ENCODE assay signal across 16 mouse cellular contexts in genomic region chr10:98648710-98649245, GRCm38 (mm10).
DNase-seq lines count a peak whose midpoint lies in the region; ATAC-seq and TF ChIP-seq lines count a peak whose summit lies in the region.
"Had no signal": no experiment of that assay in that cellular context is flagged by ENCODE, and none has a peak within 500 bp of the region (broad histone marks: within the 10 kb centered on the region; RNA-seq: fewer than 3 reads in every experiment).

No protein-coding gene starts in this region.

- no peak overlapping the region for H3K9ac ChIP-seq in hindbrain, embryonic 11.5 days (ENCODE audit: low read depth, low read length)
- H3K9ac ChIP-seq in hindbrain, embryonic 16.5 days (ENCODE audit: low read depth, low read length): no peak overlapping the region
- H3K9ac ChIP-seq in midbrain, postnatal 0 days (replicated peaks; ENCODE audit: low read length, poor library complexity, severe bottlenecking): no peak overlapping the region
- H3K9ac ChIP-seq in midbrain, embryonic 13.5 days (replicated peaks): no peak overlapping the region
- H3K9ac ChIP-seq: limb, embryonic 12.5 days; stomach, embryonic 15.5 days had no signal

- no peaks in the 10 kb centered on the region for H3K27me3 ChIP-seq in hindbrain, embryonic 11.5 days (ENCODE audit: control insufficient read depth, insufficient read depth, low read length)
- no peaks in the 10 kb centered on the region for H3K27me3 ChIP-seq in hindbrain, embryonic 16.5 days (replicated peaks; ENCODE audit: control insufficient read depth, insufficient read depth, low read length)
- H3K27me3 ChIP-seq in midbrain, postnatal 0 days (ENCODE audit: insufficient read depth, low read length): no peaks in the 10 kb centered on the region
- no peaks in the 10 kb centered on the region for H3K27me3 ChIP-seq in midbrain, embryonic 13.5 days
- no peaks in the 10 kb centered on the region for H3K27me3 ChIP-seq in cerebellum, adult 2 months (ENCODE audit: control insufficient read depth, insufficient read depth, low read length)
- H3K27me3 ChIP-seq in heart, embryonic 10.5 days (ENCODE audit: insufficient read depth, poor library complexity, severe bottlenecking): no peaks in the 10 kb centered on the region
- H3K27me3 ChIP-seq: limb, embryonic 12.5 days; Patski; stomach, embryonic 15.5 days had no signal

- no peaks in the 10 kb centered on the region for H3K36me3 ChIP-seq in hindbrain, embryonic 11.5 days (ENCODE audit: control insufficient read depth, insufficient read depth, low read length)
- no peaks in the 10 kb centered on the region for H3K36me3 ChIP-seq in hindbrain, embryonic 16.5 days (ENCODE audit: control insufficient read depth, insufficient read depth, low read length)
- no peaks in the 10 kb centered on the region for H3K36me3 ChIP-seq in midbrain, postnatal 0 days (ENCODE audit: insufficient read depth, low read length)
- no peaks in the 10 kb centered on the region for H3K36me3 ChIP-seq in midbrain, embryonic 13.5 days
- no peaks in the 10 kb centered on the region for H3K36me3 ChIP-seq in heart, embryonic 10.5 days
- H3K36me3 ChIP-seq: limb, embryonic 12.5 days; stomach, embryonic 15.5 days had no signal

- no peaks in the 10 kb centered on the region for H3K4me1 ChIP-seq in hindbrain, embryonic 11.5 days (replicated peaks; ENCODE audit: control insufficient read depth, insufficient read depth, low read length)
- peaks cover 5% of the 10 kb centered on the region; the same call in 1 of the 2 replicates for H3K4me1 ChIP-seq in hindbrain, embryonic 16.5 days (ENCODE audit: control insufficient read depth, insufficient read depth, low read depth, low read length)
- H3K4me1 ChIP-seq in midbrain, postnatal 0 days (ENCODE audit: insufficient read depth, low read length): peaks cover 3% of the 10 kb centered on the region; the same call in 1 of the 2 replicates
- H3K4me1 ChIP-seq in midbrain, embryonic 13.5 days (replicated peaks): 0 out of 2 replicates have a peak, but pooled peaks cover 6% of the 10 kb centered on the region
- H3K4me1 ChIP-seq in cerebellum, adult 2 months (ENCODE audit: control insufficient read depth, insufficient read depth, low read length): peaks cover 4% of the 10 kb centered on the region
- no peaks in the 10 kb centered on the region for H3K4me1 ChIP-seq in heart, embryonic 10.5 days
- H3K4me1 ChIP-seq: limb, embryonic 12.5 days; stomach, embryonic 15.5 days had no signal

- no peak overlapping the region for H3K4me3 ChIP-seq in hindbrain, embryonic 11.5 days (ENCODE audit: low read depth, low read length)
- H3K4me3 ChIP-seq in hindbrain, embryonic 16.5 days (ENCODE audit: low read length): no peak overlapping the region
- H3K4me3 ChIP-seq in midbrain, postnatal 0 days (ENCODE audit: low read depth, low read length): no peak overlapping the region
- H3K4me3 ChIP-seq in midbrain, embryonic 13.5 days (replicated peaks): no peak overlapping the region
- no peak overlapping the region for H3K4me3 ChIP-seq in cerebellum, adult 2 months (replicated peaks; ENCODE audit: insufficient read depth, low read depth, low read length)
- no peak overlapping the region for H3K4me3 ChIP-seq in heart, embryonic 10.5 days
- H3K4me3 ChIP-seq: left cerebral cortex, adult 2 months; limb, embryonic 12.5 days; stomach, embryonic 15.5 days had no signal

- no peaks in the 10 kb centered on the region for H3K9me3 ChIP-seq in hindbrain, embryonic 11.5 days (ENCODE audit: control insufficient read depth, low read length)
- H3K9me3 ChIP-seq in hindbrain, embryonic 16.5 days (ENCODE audit: control insufficient read depth, low read length): no peaks in the 10 kb centered on the region
- H3K9me3 ChIP-seq in midbrain, postnatal 0 days (ENCODE audit: low read length): no peaks in the 10 kb centered on the region
- H3K9me3 ChIP-seq in midbrain, embryonic 13.5 days: no peaks in the 10 kb centered on the region
- H3K9me3 ChIP-seq in heart, embryonic 10.5 days: no peaks in the 10 kb centered on the region
- H3K9me3 ChIP-seq: limb, embryonic 12.5 days; stomach, embryonic 15.5 days had no signal

- TF ChIP-seq POLR2A in cerebellum, adult 2 months (IDR thresholded peaks at IDR 0.05; ENCODE audit: borderline replicate concordance, insufficient read depth, low read length): no peak

- DNase-seq in hindbrain, embryonic 11.5 days (ENCODE audit: low spot score): no peak
- peak; percentile 21 for DNase-seq in midbrain, postnatal 0 days (ENCODE audit: low spot score)
- peak; percentile 55 for DNase-seq in adipocyte (ENCODE audit: low spot score)
- DNase-seq in telencephalon, adult 2 months (ENCODE audit: low read depth, low spot score): peak; percentile 75
- DNase-seq in cerebellum, adult 2 months: no peak
- no peak for DNase-seq in heart, embryonic 10.5 days (ENCODE audit: low spot score)
- DNase-seq: adrenal gland, adult 8-10 months; gastrocnemius, postnatal 25 days had no signal

- H3K27ac ChIP-seq in hindbrain, embryonic 11.5 days (ENCODE audit: low read depth, low read length): no peak overlapping the region
- no peak overlapping the region for H3K27ac ChIP-seq in hindbrain, embryonic 16.5 days (ENCODE audit: low read depth, low read length)
- H3K27ac ChIP-seq in midbrain, postnatal 0 days (ENCODE audit: low read depth, low read length): no peak overlapping the region
- no peak overlapping the region for H3K27ac ChIP-seq in midbrain, embryonic 13.5 days
- H3K27ac ChIP-seq in cerebellum, adult 2 months (ENCODE audit: insufficient read depth, low read length): no peak overlapping the region
- no peak overlapping the region for H3K27ac ChIP-seq in heart, embryonic 10.5 days
- H3K27ac ChIP-seq: left cerebral cortex, adult 2 months; limb, embryonic 12.5 days; stomach, embryonic 15.5 days had no signal

- no peak for TF ChIP-seq CTCF in midbrain, postnatal 0 days (IDR thresholded peaks at IDR 0.05)
- no peak for TF ChIP-seq CTCF in cerebellum, adult 2 months (IDR thresholded peaks at IDR 0.05; ENCODE audit: borderline replicate concordance, insufficient read depth, low read depth, low read length)

- peak; percentile 43 for ATAC-seq in hindbrain, embryonic 11.5 days (ENCODE audit: low FRiP score)
- no peak for ATAC-seq in hindbrain, embryonic 16.5 days
- no peak for ATAC-seq in midbrain, postnatal 0 days (ENCODE audit: low FRiP score)
- no peak for ATAC-seq in midbrain, embryonic 13.5 days
- ATAC-seq: CD4-positive, CD25-positive, alpha-beta regulatory T cell, adult 4 months; Patski had no signal

- WGBS in hindbrain, embryonic 11.5 days: 92% methylated on average over 7 of the region's 7 CpGs
- 92% methylated on average over 7 of the region's 7 CpGs for WGBS in hindbrain, embryonic 16.5 days
- 89% methylated on average over 7 of the region's 7 CpGs for WGBS in midbrain, postnatal 0 days
- WGBS in midbrain, embryonic 13.5 days: 84% methylated on average over 7 of the region's 7 CpGs
- WGBS in cerebellum, adult 2 months: 96% methylated on average over 7 of the region's 7 CpGs
- WGBS in heart, embryonic 10.5 days: 91% methylated on average over 7 of the region's 7 CpGs

- H3K4me2 ChIP-seq in hindbrain, embryonic 11.5 days (replicated peaks; ENCODE audit: low read depth, low read length): no peak overlapping the region
- H3K4me2 ChIP-seq in hindbrain, embryonic 16.5 days (ENCODE audit: low read length): no peak overlapping the region
- H3K4me2 ChIP-seq in midbrain, postnatal 0 days (ENCODE audit: low read depth, low read length, poor library complexity, severe bottlenecking): no peak overlapping the region
- H3K4me2 ChIP-seq in midbrain, embryonic 13.5 days (replicated peaks): no peak overlapping the region
- H3K4me2 ChIP-seq: heart, embryonic 11.5 days; limb, embryonic 12.5 days; stomach, embryonic 15.5 days had no signal

Comparison
In these comparisons a context has a peak if more than half of its experiments do, and no peak if none do; other contexts are left out.
1. DNase-seq: peak in midbrain, postnatal 0 days (single experiment), adipocyte (single experiment) and telencephalon, adult 2 months (single experiment); none in hindbrain, embryonic 11.5 days (single experiment), cerebellum, adult 2 months (0 of 2) and heart, embryonic 10.5 days (single experiment).